Mouse (Mus musculus) splenic B cell, adult 2 months (primary cell): ENCODE measurements around the gene Zfp664.

ENCODE experiments used
- DNase-seq: peaks from one replicate; pipeline ENCODE4 v3.0.0-alpha.2; 2011; ENCODE audit warnings: low read depth, low spot score
- H3K27me3 ChIP-seq: 2 replicates; pipeline ENCODE4 v1.6.1; 2012; ENCODE audit warnings: mild to moderate bottlenecking, low read length, moderate library complexity, mixed read lengths; ENCODE audit not compliant: control insufficient read depth, poor library complexity, insufficient read depth, severe bottlenecking
- H3K36me3 ChIP-seq: 2 replicates; pipeline ENCODE4 v1.6.1; 2012; ENCODE audit warnings: mild to moderate bottlenecking, low read length, moderate library complexity, mixed read lengths; ENCODE audit not compliant: control insufficient read depth, poor library complexity, insufficient read depth, severe bottlenecking

Gene Zfp664

GRCm38 (mm10) chr5:124862013-124862866 is at the start of gene Zfp664, which contains the start of gene Ccdc92:
TSS of gene Zfp664 (plus strand) at chr5:124862691.
TSS of gene Ccdc92 (minus strand) at chr5:124862424.
- Histone ChIP-seq H3K27me3 (no peaks in the 10 kb centered on the region; the same call in 1 of the 2 replicates), H3K36me3 (no peaks in the 10 kb centered on the region)
- peak; percentile 99 for DNase-seq

GRCm38 (mm10) chr5:124814797-124815196 is 47.7 kb upstream of the Zfp664 start:
- no peaks in the 10 kb centered on the region for H3K36me3 ChIP-seq
- no peaks in the 10 kb centered on the region for H3K27me3 ChIP-seq
- no peak for DNase-seq

GRCm38 (mm10) chr5:124817050-124817449 is 45.4 kb upstream of the Zfp664 start:
- no peak for DNase-seq
- H3K36me3 ChIP-seq: no peaks in the 10 kb centered on the region
- no peaks in the 10 kb centered on the region for H3K27me3 ChIP-seq

- Histone ChIP-seq H3K27me3 (no peaks in the 10 kb centered on the region), H3K36me3 (no peaks in the 10 kb centered on the region)
- DNase-seq: no peak
Observed at GRCm38 (mm10) chr5:124822128-124822894, 40.2 kb upstream of the Zfp664 start.

- H3K27me3 ChIP-seq: no peaks in the 10 kb centered on the region
- DNase-seq: no peak
- H3K36me3 ChIP-seq: no peaks in the 10 kb centered on the region
Observed at GRCm38 (mm10) chr5:124830331-124830730, 32.2 kb upstream of the Zfp664 start.

- no peaks in the 10 kb centered on the region for H3K27me3 ChIP-seq
- DNase-seq: no peak
- no peaks in the 10 kb centered on the region for H3K36me3 ChIP-seq
Observed at GRCm38 (mm10) chr5:124835218-124835617, 27.3 kb upstream of the Zfp664 start.

- Histone ChIP-seq H3K27me3 (no peaks in the 10 kb centered on the region), H3K36me3 (no peaks in the 10 kb centered on the region)
- DNase-seq: no peak
Observed at GRCm38 (mm10) chr5:124836075-124836474, 26.4 kb upstream of the Zfp664 start.

GRCm38 (mm10) chr5:124836621-124837020 is 25.9 kb upstream of the Zfp664 start:
- H3K27me3 ChIP-seq: no peaks in the 10 kb centered on the region
- H3K36me3 ChIP-seq: no peaks in the 10 kb centered on the region
- DNase-seq: no peak

GRCm38 (mm10) chr5:124840202-124840601 is 22.3 kb upstream of the Zfp664 start:
- Histone ChIP-seq H3K36me3 (no peaks in the 10 kb centered on the region), H3K27me3 (no peaks in the 10 kb centered on the region)
- no peak for DNase-seq

- H3K27me3 ChIP-seq: no peaks in the 10 kb centered on the region
- DNase-seq: no peak
- no peaks in the 10 kb centered on the region for H3K36me3 ChIP-seq
Observed at GRCm38 (mm10) chr5:124840669-124841068, 21.8 kb upstream of the Zfp664 start.

- DNase-seq: no peak
- Histone ChIP-seq H3K27me3 (no peaks in the 10 kb centered on the region; the same call in 1 of the 2 replicates), H3K36me3 (no peaks in the 10 kb centered on the region)
Observed at GRCm38 (mm10) chr5:124843386-124843785, 19.1 kb upstream of the Zfp664 start.

- no peak for DNase-seq
- no peaks in the 10 kb centered on the region; the same call in 1 of the 2 replicates for H3K27me3 ChIP-seq
Observed at GRCm38 (mm10) chr5:124844929-124845328, 17.6 kb upstream of the Zfp664 start.

GRCm38 (mm10) chr5:124847014-124847413 is 15.5 kb upstream of the Zfp664 start:
- H3K27me3 ChIP-seq: no peaks in the 10 kb centered on the region; the same call in 1 of the 2 replicates
- DNase-seq: no peak
- H3K36me3 ChIP-seq: no peaks in the 10 kb centered on the region

More at GRCm38 (mm10) chr5:124844929-124845328, 17.6 kb upstream of the Zfp664 start:
- no peaks in the 10 kb centered on the region for H3K36me3 ChIP-seq

- no peak for DNase-seq
- no peaks in the 10 kb centered on the region; the same call in 1 of the 2 replicates for H3K27me3 ChIP-seq
- no peaks in the 10 kb centered on the region for H3K36me3 ChIP-seq
Observed at GRCm38 (mm10) chr5:124848994-124849393, 13.5 kb upstream of the Zfp664 start.

GRCm38 (mm10) chr5:124851572-124851971 is 10.9 kb upstream of the Zfp664 start:
- no peaks in the 10 kb centered on the region for H3K36me3 ChIP-seq
- no peaks in the 10 kb centered on the region; the same call in 1 of the 2 replicates for H3K27me3 ChIP-seq
- no peak for DNase-seq
